ENCODE assay signal across 16 mouse cellular contexts in the genomic region with DNA sequence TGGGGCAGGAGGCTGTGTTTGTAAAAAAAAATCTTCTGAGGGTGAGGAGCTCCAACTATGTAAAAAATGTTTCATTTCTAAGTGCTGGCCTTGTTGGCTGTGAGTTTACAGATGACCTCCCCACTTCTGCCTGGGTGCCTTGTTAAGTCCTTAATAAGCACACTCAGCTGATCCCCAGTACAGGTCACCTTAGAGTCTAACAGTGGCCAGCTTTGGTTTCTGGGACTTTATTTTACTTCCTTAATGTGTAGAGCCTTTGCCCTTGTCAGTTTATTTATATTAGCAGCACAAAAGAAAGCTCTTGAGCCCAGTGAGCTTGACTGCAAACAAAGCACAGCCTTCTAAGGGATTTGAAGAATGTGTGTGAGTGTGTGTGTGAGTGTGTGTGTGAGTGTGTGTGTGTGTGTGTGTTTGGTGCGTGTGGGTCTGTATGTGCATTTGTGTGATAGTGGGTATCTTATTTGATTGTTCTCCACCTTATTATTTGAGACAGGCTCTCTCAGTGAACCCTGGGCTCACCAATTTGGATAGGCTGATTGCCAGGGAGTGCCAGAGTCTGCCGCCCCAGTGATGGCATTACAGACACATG. TPM values are rescaled to one million over a fixed set of nuclear protein-coding genes. Genes with fewer than 3 reads are reported as not detected.
DNase-seq lines count a peak whose midpoint lies in the region; ATAC-seq and TF ChIP-seq lines count a peak whose summit lies in the region.
"Had no signal": no experiment of that assay in that cellular context is flagged by ENCODE, and none has a peak within 500 bp of the region (broad histone marks: within the 10 kb centered on the region; RNA-seq: fewer than 3 reads in every experiment).

No protein-coding gene starts in this region.

- H3K27ac ChIP-seq in gastrocnemius, adult 2 months = peak overlapping the region; percentile 96
- H3K27ac ChIP-seq in kidney, adult 2 months (ENCODE audit: insufficient read depth, low read depth, low read length) = peak overlapping the region; percentile 35
- no peak overlapping the region for H3K27ac ChIP-seq in liver, postnatal 0 days (ENCODE audit: low read depth)
- H3K27ac ChIP-seq: forebrain, embryonic 13.5 days; macrophage had no signal

- TF ChIP-seq EP300 in liver, postnatal 0 days (IDR thresholded peaks at IDR 0.05; ENCODE audit: low read depth) = no peak

- intact Hi-C loops in gastrocnemius, adult 2 months (cut with DNase I) = no loop called here
- intact Hi-C loops in gastrocnemius, postnatal 36 days (cut with DNase I) = no loop called here

- no peaks in the 10 kb centered on the region for H3K27me3 ChIP-seq in kidney, adult 2 months (replicated peaks; ENCODE audit: control insufficient read depth, insufficient read depth, low read length)
- no peaks in the 10 kb centered on the region for H3K27me3 ChIP-seq in liver, postnatal 0 days (ENCODE audit: insufficient read depth, low read length)
- H3K27me3 ChIP-seq: forebrain, embryonic 13.5 days had no signal

- H3K36me3 ChIP-seq in kidney, adult 2 months (ENCODE audit: control insufficient read depth, insufficient read depth, low read length) = peaks cover 2% of the 10 kb centered on the region; the same call in 1 of the 2 replicates
- H3K36me3 ChIP-seq in liver, postnatal 0 days (replicated peaks; ENCODE audit: insufficient read depth, low read length) = peaks cover 64% of the 10 kb centered on the region

- no peaks in the 10 kb centered on the region for H3K9me3 ChIP-seq in liver, postnatal 0 days (ENCODE audit: low read length)
- H3K9me3 ChIP-seq: forebrain, embryonic 13.5 days had no signal

- H3K4me2 ChIP-seq in liver, postnatal 0 days (ENCODE audit: low read depth, low read length) = no peak overlapping the region
- H3K4me2 ChIP-seq: forebrain, embryonic 13.5 days; midbrain, embryonic 11.5 days had no signal

- no peak for TF ChIP-seq CTCF in gastrocnemius, adult 2 months (IDR thresholded peaks at IDR 0.05)
- TF ChIP-seq CTCF in kidney, adult 2 months (conservative IDR thresholded peaks at IDR 0.05; ENCODE audit: insufficient read depth, insufficient read length, low read depth, low read length) = no peak
- no peak for TF ChIP-seq CTCF in liver, postnatal 0 days (IDR thresholded peaks at IDR 0.05; ENCODE audit: low read depth)

- 55% methylated on average over 2 of the region's 2 CpGs for WGBS in kidney, adult 2 months
- WGBS in liver, postnatal 0 days (ENCODE audit: insufficient replicate concordance) = 66% methylated on average over 2 of the region's 2 CpGs

- DNase-seq in gastrocnemius, adult 2 months = no peak
- no peak for DNase-seq in gastrocnemius, postnatal 36 days
- DNase-seq in kidney, adult 2 months = peak; percentile 64
- DNase-seq in kidney, postnatal 4 days = no peak
- DNase-seq in Muller cell, postnatal 12 days (ENCODE audit: inconsistent ontology term) = peak; percentile 69
- DNase-seq in lung, postnatal 10 days = peak; percentile 56
- no peak for DNase-seq in layer of hippocampus, adult 18-20 months (ENCODE audit: low spot score in 2 of 2)
- no peak for DNase-seq in liver, postnatal 0 days
- DNase-seq: adrenal gland, adult 2 months; cerebellum, postnatal 25 days; retina, postnatal 1 day; right cerebral cortex, postnatal 4 days; thymus, adult 2 months had no signal

- no peak overlapping the region for H3K4me3 ChIP-seq in gastrocnemius, adult 2 months
- H3K4me3 ChIP-seq in kidney, adult 2 months (ENCODE audit: insufficient read depth, low read depth, low read length) = no peak overlapping the region
- no peak overlapping the region for H3K4me3 ChIP-seq in liver, postnatal 0 days (ENCODE audit: low read depth, low read length)
- H3K4me3 ChIP-seq: forebrain, embryonic 13.5 days had no signal

- H3K9ac ChIP-seq in liver, postnatal 0 days (replicated peaks) = no peak overlapping the region
- H3K9ac ChIP-seq: forebrain, embryonic 13.5 days had no signal

- TF ChIP-seq POLR2A in kidney, adult 2 months (IDR thresholded peaks at IDR 0.05; ENCODE audit: low read depth, low read length) = no peak

- H3K4me1 ChIP-seq in kidney, adult 2 months (ENCODE audit: control insufficient read depth, insufficient read depth, low read length) = peaks cover 12% of the 10 kb centered on the region
- H3K4me1 ChIP-seq in liver, postnatal 0 days (ENCODE audit: insufficient read depth) = peaks cover 8% of the 10 kb centered on the region

- ATAC-seq in liver, postnatal 0 days = no peak
- ATAC-seq: forebrain, embryonic 13.5 days had no signal

RNA-seq across cellular contexts. Expression of gene Rabgef1, which starts 20.9 kb away (rescaled TPM):
- total RNA-seq in gastrocnemius, adult 2 months (2021) = 100 to 1,000 TPM in 1 of 2 experiments, 10 to 100 TPM in 1; 90.5 to 140 TPM
- total RNA-seq in gastrocnemius, postnatal 36 days (2021) = 10 to 100 TPM; 67.7 to 81.8 TPM
- polyA plus RNA-seq in kidney, adult 2 months (2012; rRNA removed) = 18.4 and 20.9 TPM in 2 replicates
- total RNA-seq in layer of hippocampus, adult 18-20 months (2021) = 10 to 100 TPM; 53.2 TPM
- 18.5 and 19.7 TPM in 2 replicates for polyA plus RNA-seq in liver, postnatal 0 days (2015; fragmentation: Nextera tagmentation; extraction: Ambion mirVana)

RNA-seq across cellular contexts. Expression of gene Tmem248, which starts 24.4 kb away (rescaled TPM):
- total RNA-seq in gastrocnemius, adult 2 months (2021) = 10 to 100 TPM; 42.9 to 46.7 TPM
- 10 to 100 TPM; 30.9 to 43.7 TPM for total RNA-seq in gastrocnemius, postnatal 36 days (2021)
- polyA plus RNA-seq in kidney, adult 2 months (2012; rRNA removed) = 29.2 and 30.9 TPM in 2 replicates
- total RNA-seq in layer of hippocampus, adult 18-20 months (2021) = 10 to 100 TPM; 42.3 to 43.3 TPM
- 28.1 and 30.7 TPM in 2 replicates for polyA plus RNA-seq in liver, postnatal 0 days (2015; fragmentation: Nextera tagmentation; extraction: Ambion mirVana)

RNA-seq across cellular contexts. Expression of gene Kctd7, which starts 47.8 kb away (rescaled TPM):
- 1 to 10 TPM; 2.4 to 2.9 TPM for total RNA-seq in gastrocnemius, adult 2 months (2021)
- total RNA-seq in gastrocnemius, postnatal 36 days (2021) = 1 to 10 TPM; 1.8 to 2.2 TPM
- 2.4 and 4.3 TPM in 2 replicates for polyA plus RNA-seq in kidney, adult 2 months (2012; rRNA removed)
- total RNA-seq in layer of hippocampus, adult 18-20 months (2021) = 10 to 100 TPM; 12.1 to 16.5 TPM
- 3.6 and 3.9 TPM in 2 replicates for polyA plus RNA-seq in liver, postnatal 0 days (2015; fragmentation: Nextera tagmentation; extraction: Ambion mirVana)

Comparison
In these comparisons a context has a peak if more than half of its experiments do, and no peak if none do; other contexts are left out.
1. DNase-seq: peak in kidney, adult 2 months (single experiment), Muller cell, postnatal 12 days (single experiment) and lung, postnatal 10 days (single experiment); none in gastrocnemius, adult 2 months (single experiment), gastrocnemius, postnatal 36 days (0 of 2), kidney, postnatal 4 days (0 of 2), layer of hippocampus, adult 18-20 months (0 of 2) and liver, postnatal 0 days (single experiment).